Mouse (Mus musculus): ENCODE measurements around the gene Nifk.

DNA sequence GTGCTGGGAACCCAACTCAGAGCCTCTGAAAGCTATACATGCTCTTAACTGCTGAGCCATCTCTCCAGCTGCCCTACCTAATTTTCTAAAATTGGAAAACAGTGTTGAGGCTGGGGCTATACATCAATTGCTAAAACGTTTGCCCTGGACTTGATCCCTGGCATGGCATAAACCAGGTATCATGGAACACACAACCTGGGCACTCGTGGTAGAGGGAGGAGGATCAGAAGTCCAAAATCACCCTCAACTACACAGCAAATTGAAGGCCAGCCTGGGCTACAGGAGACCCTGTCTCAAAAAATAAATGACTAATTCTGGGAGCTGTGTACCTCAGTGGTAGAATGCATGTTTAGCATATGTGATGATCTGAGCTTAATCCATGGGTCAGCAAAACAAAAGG, 23.9 kb upstream of the Nifk start:
- no peak for TF ChIP-seq MAX (IDR thresholded peaks at IDR 0.05)
- TF ChIP-seq CTCF (IDR thresholded peaks at IDR 0.05; ENCODE audit: control insufficient read depth, insufficient read depth, insufficient read length): no peak
- no peak for TF ChIP-seq CEBPB (IDR thresholded peaks at IDR 0.05; ENCODE audit: low read depth)
- TF ChIP-seq MYOG (IDR thresholded peaks at IDR 0.05; ENCODE audit: control insufficient read depth, extremely low read depth, insufficient read length): no peak
- no peak for TF ChIP-seq USF1 (IDR thresholded peaks at IDR 0.05; ENCODE audit: low read depth)
- no peak for TF ChIP-seq FOSL1 (IDR thresholded peaks at IDR 0.05; ENCODE audit: insufficient read depth, low read length, poor library complexity, severe bottlenecking)
- no peak for TF ChIP-seq MYOD1 (IDR thresholded peaks at IDR 0.05; ENCODE audit: control insufficient read depth, insufficient read length, low read depth)
